Mouse (Mus musculus): ENCODE results near the gene Pip4k2c.

DNA sequence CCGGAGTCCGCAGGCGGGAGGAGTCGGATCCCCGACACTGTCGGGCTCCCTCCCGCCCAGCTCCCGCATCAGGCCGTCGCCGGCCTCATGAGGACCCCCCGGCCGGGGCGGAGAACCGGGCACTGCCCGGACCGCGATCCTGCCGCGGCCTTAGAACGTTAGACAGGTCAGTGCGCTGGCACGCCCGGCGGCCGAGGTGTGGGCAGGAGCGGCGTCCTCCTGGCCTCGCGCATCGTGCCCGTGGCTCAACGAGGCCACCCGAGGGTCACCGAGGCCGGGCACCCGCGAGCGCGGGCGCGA, 46.1 kb downstream of the Pip4k2c start:
- TF ChIP-seq CTCF (conservative IDR thresholded peaks at IDR 0.05; ENCODE audit: low read length): no peak
- TF ChIP-seq POU5F1 (IDR thresholded peaks at IDR 0.05; ENCODE audit: borderline replicate concordance, low read length): no peak
- no peak for TF ChIP-seq NANOG (IDR thresholded peaks at IDR 0.05; ENCODE audit: borderline replicate concordance, low read length)

Data from E14TG2a.4 (cell line).